Mouse (Mus musculus) testis, adult 2 months (tissue): ENCODE results near the gene Spaca4.

Experiments
- CTCF ChIP-seq: fragments of 200-500 bp; IDR thresholded peaks from 2 replicates; pipeline ENCODE4 v1.5.1; 2012; ENCODE audit warnings: low read depth, mild to moderate bottlenecking, inconsistent platforms, low read length, moderate library complexity; ENCODE audit not compliant: control insufficient read depth, insufficient read depth, insufficient replicate concordance
- POLR2A ChIP-seq: fragments of 200-500 bp; IDR thresholded peaks from 2 replicates; pipeline ENCODE4 v1.6.1; 2012; ENCODE audit warnings: low read depth, mild to moderate bottlenecking, inconsistent platforms, low read length, moderate library complexity; ENCODE audit not compliant: control insufficient read depth

GRCm38 (mm10) chr7:45708221-45708761 lies 17.3 kb downstream of the Spaca4 start:
- TF ChIP-seq CTCF (no peak), POLR2A (no peak)
